Mouse (Mus musculus) kidney, adult 2 months (tissue): Measurements from ENCODE around the gene Ypel2. TPM values are rescaled to one million over a fixed set of nuclear protein-coding genes. Genes with fewer than 3 reads are reported as not detected.

Source experiments
- DNase-seq: peaks from one replicate; pipeline ENCODE4 v3.0.0; 2021
- H3K27ac ChIP-seq: fragments of 200-500 bp; 2 replicates; pipeline ENCODE4 v1.5.1; 2012; ENCODE audit warnings: low read depth, low read length, control low read depth, inconsistent platforms; ENCODE audit not compliant: insufficient read depth
- H3K27me3 ChIP-seq: fragments of 200-500 bp; replicated peaks from 2 replicates; pipeline ENCODE4 v1.6.1; 2012; ENCODE audit warnings: mild to moderate bottlenecking, moderate library complexity, low read length, inconsistent platforms; ENCODE audit not compliant: control insufficient read depth, insufficient read depth
- H3K36me3 ChIP-seq: fragments of 200-500 bp; 2 replicates; pipeline ENCODE4 v1.6.1; 2012; ENCODE audit warnings: mild to moderate bottlenecking, moderate library complexity, low read length, inconsistent platforms; ENCODE audit not compliant: control insufficient read depth, insufficient read depth
- H3K4me1 ChIP-seq: fragments of 200-500 bp; 2 replicates; pipeline ENCODE4 v1.6.1; 2011; ENCODE audit warnings: low read length; ENCODE audit not compliant: control insufficient read depth, insufficient read depth
- H3K4me3 ChIP-seq: fragments of 200-500 bp; 2 replicates; pipeline ENCODE4 v1.5.1; 2011; ENCODE audit warnings: mild to moderate bottlenecking, low read depth, low read length, control low read depth; ENCODE audit not compliant: insufficient read depth
- CTCF ChIP-seq: fragments of 200-500 bp; conservative IDR thresholded peaks from 2 replicates; pipeline ENCODE4 v1.5.1; 2011; ENCODE audit warnings: low read depth, mild to moderate bottlenecking, control low read depth, low read length, moderate library complexity, mixed read lengths; ENCODE audit not compliant: insufficient read depth, insufficient read length
- POLR2A ChIP-seq: fragments of 200-500 bp; IDR thresholded peaks from one replicate; pipeline ENCODE4 v1.6.1; 2011; ENCODE audit warnings: low read depth, low read length, control low read depth
- WGBS: fragments of 180-500 bp; shearing (Covaris S2); methylation state at CpG from one replicate; pipeline ENCODE4 v1.1.7; 2018; 5-methylcytosine and 5-hydroxymethylcytosine counted together
- polyA plus RNA-seq: library from polyadenylated mRNA; depleted of rRNA; stranded (reverse); fragments of >200 nt; gene quantifications from 2 replicates; pipeline ENCODE4 v1.2.3, GENCODE M21; 2012

Gene Ypel2
- polyA plus RNA-seq, 1 experiment: 4.7 TPM

DNA sequence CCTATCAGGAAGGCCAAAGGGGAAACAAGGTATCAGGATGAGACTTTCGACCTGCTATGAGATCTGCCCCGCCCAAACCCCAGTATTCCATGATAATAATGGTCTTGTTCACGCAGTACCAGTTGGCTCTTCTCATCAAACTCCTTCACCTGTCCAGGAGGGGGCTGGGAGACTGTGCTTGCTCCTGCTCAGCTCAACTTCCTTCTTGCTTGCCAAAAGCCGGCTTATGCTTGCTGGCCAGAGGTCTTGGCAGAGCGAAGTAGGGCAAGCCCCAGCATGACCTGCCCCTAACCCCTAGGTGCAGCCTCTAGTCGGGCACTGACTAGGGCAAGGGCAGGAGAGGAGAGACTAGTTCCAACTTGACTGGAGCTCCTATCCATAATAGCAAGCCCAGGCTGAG lies 72.2 kb downstream of the Ypel2 start:
- Histone ChIP-seq H3K4me3 (no peak overlapping the region), H3K27me3 (no peaks in the 10 kb centered on the region), H3K27ac (no peak overlapping the region), H3K4me1 (peaks cover 19% of the 10 kb centered on the region), H3K36me3 (no peaks in the 10 kb centered on the region)
- DNase-seq: peak; percentile 33
- 69% methylated on average over 6 of the region's 6 CpGs for WGBS
- TF ChIP-seq POLR2A (no peak), CTCF (0 out of 2 replicates have a peak, but pooled peaks have one; percentile 7)

DNA sequence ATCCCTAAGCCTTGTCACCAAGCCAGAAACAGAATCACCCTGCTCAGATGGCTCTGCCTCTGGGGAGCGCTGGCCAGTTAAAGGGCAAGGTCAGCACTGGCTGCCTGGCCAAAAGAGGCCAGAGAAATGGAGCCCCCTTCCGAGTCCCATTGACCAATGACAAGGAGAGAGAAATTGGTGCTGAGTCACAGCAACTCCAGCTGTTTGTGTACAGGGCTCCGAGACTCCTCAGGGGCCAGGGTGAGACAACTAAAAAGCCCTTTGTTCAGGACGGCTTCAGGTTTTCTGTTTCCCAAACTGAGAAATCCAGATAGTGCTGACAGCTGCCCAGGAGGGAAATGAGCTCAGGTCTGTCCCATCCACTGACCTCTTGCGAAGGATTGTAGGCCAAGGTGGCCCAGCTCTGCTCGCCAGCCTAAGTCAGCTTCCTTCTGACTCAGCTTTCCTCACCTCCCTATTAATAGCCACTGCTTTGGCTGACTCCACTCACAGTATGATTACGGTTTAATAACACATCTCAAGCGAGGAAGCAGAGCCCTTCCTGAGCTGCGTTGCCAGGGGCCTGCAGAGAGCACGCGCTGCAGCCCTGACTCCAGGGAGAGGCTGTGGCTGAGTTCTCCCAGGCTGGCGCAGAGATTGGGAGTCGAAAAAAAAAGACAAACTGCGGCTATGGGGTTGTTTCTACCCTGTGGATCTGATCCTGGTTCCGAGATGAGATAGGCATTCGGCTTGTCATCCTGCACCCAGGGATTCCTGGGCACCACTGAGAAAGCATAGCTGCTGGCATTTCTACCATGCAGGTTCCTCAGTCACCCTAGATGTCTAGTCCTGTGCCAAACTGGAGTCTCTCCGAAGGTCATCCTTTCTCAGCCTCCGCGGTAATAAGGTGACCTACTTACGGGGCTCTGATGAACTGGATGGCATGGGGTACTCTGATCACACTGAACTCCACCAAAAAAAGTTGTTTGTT lies 73.1 kb downstream of the Ypel2 start:
- DNase-seq: peak; percentile 65
- WGBS: 56% methylated on average over 20 of the region's 20 CpGs
- Histone ChIP-seq H3K4me3 (no peak overlapping the region), H3K4me1 (peaks cover 19% of the 10 kb centered on the region), H3K27ac (no peak overlapping the region), H3K36me3 (no peaks in the 10 kb centered on the region), H3K27me3 (no peaks in the 10 kb centered on the region)
- no peak for TF ChIP-seq CTCF
- TF ChIP-seq POLR2A: no peak

DNA sequence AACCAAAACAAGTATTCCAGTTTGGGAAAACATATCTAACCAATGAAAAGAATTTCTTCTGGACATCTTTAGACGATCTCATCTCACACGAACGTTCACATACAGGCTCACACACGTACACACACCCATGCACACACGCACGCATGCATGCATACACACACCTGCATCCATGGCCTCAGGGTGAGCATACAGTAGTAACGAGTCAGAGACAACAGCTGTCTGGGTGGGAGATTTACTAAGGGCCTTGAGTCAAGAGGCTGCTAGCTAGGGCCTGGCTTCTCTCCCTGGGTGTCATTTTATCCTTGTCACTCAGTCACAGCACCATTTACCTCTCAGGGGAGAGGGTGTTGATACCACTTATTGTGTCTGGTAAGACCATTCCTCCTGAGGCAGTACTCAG lies 74.0 kb downstream of the Ypel2 start:
- no peak overlapping the region for H3K27ac ChIP-seq

DNA sequence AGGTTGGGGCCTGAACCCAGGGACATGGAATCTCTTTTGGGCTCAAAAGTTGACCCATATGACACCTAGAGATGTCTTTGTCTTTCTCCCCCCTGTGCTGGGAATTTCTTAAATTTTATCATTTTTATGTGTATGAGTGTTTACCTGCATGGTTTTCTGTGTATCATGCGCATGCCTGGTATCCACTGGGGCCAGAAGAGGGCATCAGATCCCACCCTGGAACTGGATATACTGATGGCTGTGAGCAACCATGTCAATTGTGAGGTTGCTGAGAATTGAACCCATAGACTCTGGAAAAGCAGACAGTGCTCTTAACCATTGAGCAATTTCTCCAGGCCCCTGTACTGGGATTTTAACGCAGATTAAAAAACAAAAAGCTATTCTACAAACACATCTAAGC lies 76.0 kb downstream of the Ypel2 start:
- DNase-seq: no peak
- Histone ChIP-seq H3K36me3 (no peaks in the 10 kb centered on the region), H3K27ac (no peak overlapping the region), H3K27me3 (no peaks in the 10 kb centered on the region), H3K4me3 (no peak overlapping the region), H3K4me1 (peaks cover 15% of the 10 kb centered on the region)
- TF ChIP-seq POLR2A (no peak), CTCF (0 out of 2 replicates have a peak, but pooled peaks have one; percentile 18)
- 99% methylated on average over 2 of the region's 2 CpGs for WGBS

More for the DNA sequence above, 74.0 kb downstream of the Ypel2 start:
- TF ChIP-seq CTCF (no peak), POLR2A (no peak)
- DNase-seq: no peak
- H3K4me1 ChIP-seq: peaks cover 19% of the 10 kb centered on the region
- H3K27me3 ChIP-seq: no peaks in the 10 kb centered on the region
- H3K36me3 ChIP-seq: no peaks in the 10 kb centered on the region
- 96% methylated on average over 7 of the region's 7 CpGs for WGBS
- H3K4me3 ChIP-seq: no peak overlapping the region

DNA sequence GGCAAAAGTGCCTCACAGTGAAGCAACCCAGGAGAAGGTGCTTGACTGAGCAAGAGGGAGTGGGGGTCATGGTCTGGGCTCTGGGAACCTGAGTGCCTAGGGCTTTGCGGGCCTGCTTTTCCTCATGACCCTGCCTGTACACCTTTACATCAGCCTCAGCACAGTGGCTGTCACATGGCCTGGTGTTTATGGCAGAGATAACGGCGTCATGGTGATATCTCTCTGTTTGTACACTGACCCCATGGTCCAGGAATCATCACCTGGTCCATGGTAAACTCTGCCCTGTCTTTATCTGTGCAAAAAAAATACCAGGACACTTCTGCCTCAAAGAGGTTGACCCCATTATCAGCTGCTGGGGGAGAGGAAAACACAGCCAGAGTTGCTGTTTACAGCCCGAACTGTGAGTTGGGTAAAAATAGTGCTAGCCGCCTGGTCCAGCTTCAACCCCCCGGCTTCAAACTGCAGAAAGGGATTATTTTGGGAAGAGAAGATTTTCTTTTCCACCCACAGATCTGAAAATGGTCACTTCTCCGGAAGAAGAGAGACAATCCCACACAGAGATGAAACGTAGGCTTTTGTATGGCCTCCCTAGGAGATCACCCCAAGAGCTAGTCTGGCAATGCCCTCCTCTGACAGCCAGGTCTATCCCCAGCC lies 76.8 kb downstream of the Ypel2 start:
- Histone ChIP-seq H3K4me3 (no peak overlapping the region), H3K27me3 (no peaks in the 10 kb centered on the region), H3K36me3 (no peaks in the 10 kb centered on the region), H3K4me1 (peaks cover 15% of the 10 kb centered on the region), H3K27ac (no peak overlapping the region)
- no peak for DNase-seq
- WGBS: 89% methylated on average over 8 of the region's 8 CpGs
- TF ChIP-seq CTCF (no peak), POLR2A (no peak)

DNA sequence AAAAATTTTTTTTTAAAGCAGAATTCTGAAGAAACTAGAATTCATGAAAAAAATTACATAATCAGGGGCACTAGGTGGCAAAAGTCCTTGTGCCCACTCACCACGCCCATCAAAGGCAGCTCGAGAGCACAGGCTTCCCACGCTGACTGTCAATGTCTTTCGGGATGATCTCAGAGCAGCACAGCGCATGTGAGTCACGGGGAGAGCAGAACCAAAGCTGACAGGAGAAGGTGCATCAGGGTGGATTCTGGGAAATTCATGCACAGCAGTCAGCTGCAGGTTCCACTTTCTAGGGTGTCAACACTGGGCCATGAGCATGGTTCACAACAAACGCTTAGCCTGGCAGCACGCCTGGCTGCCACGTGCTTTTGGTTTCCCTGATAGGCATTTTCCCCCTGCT lies 79.2 kb downstream of the Ypel2 start:
- Histone ChIP-seq H3K4me1 (no peaks in the 10 kb centered on the region; the same call in 1 of the 2 replicates), H3K27ac (no peak overlapping the region), H3K27me3 (no peaks in the 10 kb centered on the region), H3K4me3 (no peak overlapping the region), H3K36me3 (no peaks in the 10 kb centered on the region)
- DNase-seq: no peak
- 90% methylated on average over 9 of the region's 9 CpGs for WGBS
- TF ChIP-seq CTCF (no peak), POLR2A (no peak)

DNA sequence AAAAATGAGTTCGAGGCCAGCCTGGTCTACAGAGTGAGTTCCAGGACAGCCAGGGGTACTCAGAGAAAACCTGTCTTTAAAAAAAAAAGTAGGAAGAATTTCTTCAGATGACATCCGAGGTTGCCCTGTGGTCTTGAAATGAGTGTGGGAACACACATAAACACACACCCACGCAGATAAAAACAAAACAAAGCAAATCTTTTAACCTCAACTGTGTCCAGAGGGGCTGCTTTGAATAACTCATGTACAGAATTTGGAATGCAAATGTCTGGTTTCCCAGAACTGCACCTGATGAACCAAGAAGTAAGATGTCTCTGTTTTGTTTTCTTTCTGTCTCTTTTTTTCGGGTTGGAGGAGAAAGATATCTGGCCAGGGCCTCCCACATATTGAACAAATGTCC lies 83.3 kb downstream of the Ypel2 start:
- H3K27me3 ChIP-seq: no peaks in the 10 kb centered on the region
- H3K4me3 ChIP-seq: no peak overlapping the region
- DNase-seq: no peak
- H3K27ac ChIP-seq: no peak overlapping the region
- H3K4me1 ChIP-seq: peaks cover 6% of the 10 kb centered on the region; the same call in 1 of the 2 replicates
- TF ChIP-seq POLR2A (no peak), CTCF (no peak)
- WGBS: 70% methylated on average over 4 of the region's 4 CpGs
- no peaks in the 10 kb centered on the region for H3K36me3 ChIP-seq
